Mouse (Mus musculus) MEL (cell line): ENCODE measurements around the gene Il17rc. TPM values are rescaled to one million over a fixed set of nuclear protein-coding genes. Genes with fewer than 3 reads are reported as not detected.
A peak's percentile ranks its signal among the peaks of the same experiment; 100 is the strongest.

Experiments
- DNase-seq: peaks from one replicate; pipeline ENCODE4 v3.0.0; 2011; ENCODE audit warnings: low read depth, low spot score
- H3K27ac ChIP-seq: 2 replicates; pipeline ENCODE4 v1.5.1; 2012; ENCODE audit warnings: low read depth, mild to moderate bottlenecking, control low read depth, low read length, moderate library complexity; ENCODE audit not compliant: control insufficient read depth
- H3K27me3 ChIP-seq, 2 experiments: fragments of 150-350 bp in 1 of 2; sonication (generic) in 1 of 2; 2 replicates each; pipeline ENCODE4 v1.6.1; 2012; ENCODE audit warnings: low read length in 2 of 2, mild to moderate bottlenecking in 2 of 2, improper control_type of control experiment in 1 of 2, moderate library complexity in 1 of 2; ENCODE audit not compliant: insufficient read depth in 2 of 2, control insufficient read depth in 1 of 2
- H3K36me3 ChIP-seq, 2 experiments: 2 replicates each; pipeline ENCODE4 v1.6.1; 2012 to 2014; ENCODE audit warnings: low read length in 2 of 2, improper control_type of control experiment in 1 of 2, inconsistent platforms in 1 of 2, mild to moderate bottlenecking in 1 of 2; ENCODE audit not compliant: insufficient read depth in 2 of 2, control insufficient read depth in 1 of 2
- H3K4me1 ChIP-seq, 2 experiments: fragments of 150-350 bp in 1 of 2; sonication (generic) in 1 of 2; 2 replicates each; pipeline ENCODE4 v1.6.1; 2012; ENCODE audit warnings: low read length in 2 of 2, improper control_type of control experiment in 1 of 2, mild to moderate bottlenecking in 1 of 2; ENCODE audit not compliant: insufficient read depth in 2 of 2, control insufficient read depth in 1 of 2
- H3K4me3 ChIP-seq, 2 experiments: fragments of 150-350 bp in 1 of 2; sonication (generic) in 1 of 2; 2 replicates each; pipeline ENCODE4 v1.5.1; 2012; ENCODE audit warnings: low read depth in 2 of 2, low read length in 2 of 2, mild to moderate bottlenecking in 2 of 2, moderate library complexity in 2 of 2, control low read depth in 1 of 2, improper control_type of control experiment in 1 of 2; ENCODE audit not compliant: control insufficient read depth in 1 of 2, insufficient read depth in 1 of 2
- H3K79me2 ChIP-seq: 2 replicates; pipeline ENCODE4 v1.6.1; 2012; ENCODE audit warnings: mild to moderate bottlenecking, low read length, moderate library complexity; ENCODE audit not compliant: control insufficient read depth, poor library complexity, insufficient read depth
- H3K9ac ChIP-seq: 2 replicates; pipeline ENCODE4 v1.6.1; 2012; ENCODE audit warnings: low read depth, mild to moderate bottlenecking, control low read depth, low read length, moderate library complexity; ENCODE audit not compliant: control insufficient read depth, poor library complexity, severe bottlenecking
- H3K9me3 ChIP-seq: fragments of 150-350 bp; sonication (generic); replicated peaks from 2 replicates; pipeline ENCODE4 v1.6.1; 2012; ENCODE audit warnings: mild to moderate bottlenecking, low read length, improper control_type of control experiment, moderate library complexity; ENCODE audit not compliant: insufficient read depth
- BHLHE40 ChIP-seq: IDR thresholded peaks from 2 replicates; pipeline ENCODE4 v1.6.1; 2012; ENCODE audit warnings: low read depth, mild to moderate bottlenecking, inconsistent platforms, low read length, improper control_type of control experiment, borderline replicate concordance
- CHD1 ChIP-seq: IDR thresholded peaks from 2 replicates; pipeline ENCODE4 v1.6.1; 2012; ENCODE audit warnings: low read depth, mild to moderate bottlenecking, inconsistent platforms, low read length, improper control_type of control experiment
- CHD2 ChIP-seq: IDR thresholded peaks from 2 replicates; pipeline ENCODE4 v1.6.1; 2011; ENCODE audit warnings: low read length, improper control_type of control experiment
- CTCF ChIP-seq, 3 experiments: IDR thresholded peaks in 2 of 3; conservative IDR thresholded peaks in 1 of 3; 2 replicates each; pipeline ENCODE4 v1.5.1; 2011 to 2012; ENCODE audit warnings: low read length in 3 of 3, low read depth in 2 of 3, mild to moderate bottlenecking in 2 of 3, improper control_type of control experiment in 1 of 3, inconsistent platforms in 1 of 3, mixed read lengths in 1 of 3, moderate library complexity in 1 of 3; ENCODE audit not compliant: control insufficient read depth in 1 of 3, insufficient read depth in 1 of 3, poor library complexity in 1 of 3, severe bottlenecking in 1 of 3
- E2F4 ChIP-seq: IDR thresholded peaks from 2 replicates; pipeline ENCODE4 v1.6.1; 2011; ENCODE audit warnings: low read depth, low read length, improper control_type of control experiment, borderline replicate concordance
- ELF1 ChIP-seq: IDR thresholded peaks from 2 replicates; pipeline ENCODE4 v1.6.1; 2014; ENCODE audit warnings: low read depth, mild to moderate bottlenecking, inconsistent platforms, low read length, improper control_type of control experiment, moderate library complexity
- EP300 ChIP-seq, 2 experiments: IDR thresholded peaks; 2 replicates each; pipeline ENCODE4 v1.6.1; 2011; ENCODE audit warnings: improper control_type of control experiment in 2 of 2, low read length in 2 of 2, low read depth in 1 of 2, mild to moderate bottlenecking in 1 of 2
- ETS1 ChIP-seq: IDR thresholded peaks from 2 replicates; pipeline ENCODE4 v1.6.1; 2012; ENCODE audit warnings: low read depth, mild to moderate bottlenecking, inconsistent platforms, low read length, improper control_type of control experiment, moderate library complexity
- GABPA ChIP-seq: IDR thresholded peaks from 2 replicates; pipeline ENCODE4 v1.6.1; 2012; ENCODE audit warnings: low read depth, mild to moderate bottlenecking, inconsistent platforms, low read length, improper control_type of control experiment, moderate library complexity
- GATA1 ChIP-seq: IDR thresholded peaks from 2 replicates; pipeline ENCODE4 v1.6.1; 2011; ENCODE audit warnings: low read depth, low read length, improper control_type of control experiment
- HCFC1 ChIP-seq: IDR thresholded peaks from 2 replicates; pipeline ENCODE4 v1.6.1; 2012; ENCODE audit warnings: low read depth, mild to moderate bottlenecking, inconsistent platforms, low read length, improper control_type of control experiment, moderate library complexity
- JUND ChIP-seq: IDR thresholded peaks from 2 replicates; pipeline ENCODE4 v1.6.1; 2011; ENCODE audit warnings: low read depth, mild to moderate bottlenecking, improper control_type of control experiment, low read length
- KAT2A ChIP-seq: conservative IDR thresholded peaks from 2 replicates; pipeline ENCODE4 v1.6.1; 2012; ENCODE audit warnings: low read depth, low read length, improper control_type of control experiment, inconsistent platforms
- MAFK ChIP-seq: IDR thresholded peaks from 2 replicates; pipeline ENCODE4 v1.6.1; 2011; ENCODE audit warnings: low read depth, mild to moderate bottlenecking, low read length, improper control_type of control experiment, borderline replicate concordance
- MAX ChIP-seq: IDR thresholded peaks from 2 replicates; pipeline ENCODE4 v1.6.1; 2011; ENCODE audit warnings: low read length, improper control_type of control experiment
- MAZ ChIP-seq: IDR thresholded peaks from 2 replicates; pipeline ENCODE4 v1.6.1; 2012; ENCODE audit warnings: low read depth, mild to moderate bottlenecking, inconsistent platforms, low read length, improper control_type of control experiment
- MEF2A ChIP-seq: IDR thresholded peaks from 2 replicates; pipeline ENCODE4 v1.6.1; 2014; ENCODE audit warnings: low read depth, mild to moderate bottlenecking, inconsistent platforms, low read length, improper control_type of control experiment; ENCODE audit not compliant: poor library complexity, insufficient replicate concordance, severe bottlenecking; ENCODE audit errors: extremely low read depth
- MXI1 ChIP-seq: IDR thresholded peaks from 2 replicates; pipeline ENCODE4 v1.6.1; 2011; ENCODE audit warnings: mild to moderate bottlenecking, low read depth, low read length, improper control_type of control experiment
- MYB ChIP-seq: IDR thresholded peaks from 2 replicates; pipeline ENCODE4 v1.6.1; 2011; ENCODE audit warnings: mild to moderate bottlenecking, low read depth, low read length, improper control_type of control experiment
- MYC ChIP-seq: IDR thresholded peaks from 2 replicates; pipeline ENCODE4 v1.6.1; 2011; ENCODE audit warnings: low read depth, mild to moderate bottlenecking, low read length, improper control_type of control experiment, moderate library complexity
- NELFE ChIP-seq: IDR thresholded peaks from 2 replicates; pipeline ENCODE4 v1.6.1; 2011; ENCODE audit warnings: low read depth, low read length, improper control_type of control experiment
- NRF1 ChIP-seq: IDR thresholded peaks from 2 replicates; pipeline ENCODE4 v1.6.1; 2014; ENCODE audit warnings: low read depth, mild to moderate bottlenecking, inconsistent platforms, low read length, improper control_type of control experiment, moderate library complexity; ENCODE audit not compliant: poor library complexity, insufficient read depth, severe bottlenecking
- POLR2A ChIP-seq, 2 experiments: IDR thresholded peaks; 2 replicates each; pipeline ENCODE4 v1.6.1; 2011 to 2012; ENCODE audit warnings: low read length in 2 of 2, mild to moderate bottlenecking in 2 of 2, control low read depth in 1 of 2, improper control_type of control experiment in 1 of 2, low read depth in 1 of 2, moderate library complexity in 1 of 2; ENCODE audit not compliant: control insufficient read depth in 1 of 2, insufficient read depth in 1 of 2, poor library complexity in 1 of 2
- POLR2AphosphoS2 ChIP-seq: IDR thresholded peaks from 2 replicates; pipeline ENCODE4 v1.6.1; 2011; ENCODE audit warnings: low read length, improper control_type of control experiment
- POLR2AphosphoS5 ChIP-seq: IDR thresholded peaks from 2 replicates; pipeline ENCODE4 v1.6.1; 2012; ENCODE audit warnings: low read depth, borderline replicate concordance, mild to moderate bottlenecking, inconsistent platforms, low read length, moderate library complexity, mixed read lengths
- RAD21 ChIP-seq: IDR thresholded peaks from 2 replicates; pipeline ENCODE4 v1.6.1; 2011; ENCODE audit warnings: mild to moderate bottlenecking, low read depth, low read length, improper control_type of control experiment
- SIN3A ChIP-seq: IDR thresholded peaks from 2 replicates; pipeline ENCODE4 v1.6.1; 2012; ENCODE audit warnings: low read length, improper control_type of control experiment, inconsistent platforms
- SMC3 ChIP-seq: IDR thresholded peaks from 2 replicates; pipeline ENCODE4 v1.6.1; 2011; ENCODE audit warnings: low read depth, low read length, improper control_type of control experiment
- TAL1 ChIP-seq: IDR thresholded peaks from 2 replicates; pipeline ENCODE4 v1.6.1; 2012; ENCODE audit warnings: mild to moderate bottlenecking, inconsistent platforms, low read length, moderate library complexity, mixed read lengths
- TBP ChIP-seq: IDR thresholded peaks from 2 replicates; pipeline ENCODE4 v1.8.0; 2011; ENCODE audit warnings: low read depth, low read length, improper control_type of control experiment
- TCF12 ChIP-seq: IDR thresholded peaks from 2 replicates; pipeline ENCODE4 v1.6.1; 2014; ENCODE audit warnings: low read depth, mild to moderate bottlenecking, inconsistent platforms, low read length, improper control_type of control experiment, moderate library complexity
- UBTF ChIP-seq: IDR thresholded peaks from 2 replicates; pipeline ENCODE4 v1.6.1; 2012; ENCODE audit warnings: low read depth, mild to moderate bottlenecking, inconsistent platforms, low read length, improper control_type of control experiment, moderate library complexity, borderline replicate concordance; ENCODE audit not compliant: insufficient read depth
- USF1 ChIP-seq: IDR thresholded peaks from 2 replicates; pipeline ENCODE4 v1.6.1; 2014; ENCODE audit warnings: low read depth, mild to moderate bottlenecking, inconsistent platforms, low read length, improper control_type of control experiment, moderate library complexity
- USF2 ChIP-seq, 2 experiments: IDR thresholded peaks; 2 replicates each; pipeline ENCODE4 v1.6.1; 2011 to 2012; ENCODE audit warnings: improper control_type of control experiment in 2 of 2, low read length in 2 of 2, borderline replicate concordance in 1 of 2, inconsistent platforms in 1 of 2, low read depth in 1 of 2, mild to moderate bottlenecking in 1 of 2; ENCODE audit not compliant: insufficient read depth in 1 of 2
- ZC3H11A ChIP-seq: IDR thresholded peaks from 2 replicates; pipeline ENCODE4 v1.6.1; 2012; ENCODE audit warnings: low read depth, mild to moderate bottlenecking, inconsistent platforms, low read length, improper control_type of control experiment
- ZKSCAN1 ChIP-seq: IDR thresholded peaks from 2 replicates; pipeline ENCODE4 v1.6.1; 2012; ENCODE audit warnings: low read depth, mild to moderate bottlenecking, inconsistent platforms, low read length, improper control_type of control experiment, moderate library complexity
- ZNF384 ChIP-seq: IDR thresholded peaks from 2 replicates; pipeline ENCODE4 v1.6.1; 2012; ENCODE audit warnings: low read depth, mild to moderate bottlenecking, inconsistent platforms, low read length, improper control_type of control experiment
- polyA plus RNA-seq, 2 experiments: library from polyadenylated mRNA; stranded (reverse) in 1 of 2; unstranded in 1 of 2; fragments of >175 nt in 1 of 2; fragments of >200 nt in 1 of 2; gene quantifications; 2 replicates each; pipeline versions ENCODE4 v1.2.1 to v1.2.4; 2012; ENCODE audit warnings: low replicate concordance in 2 of 2, low read depth in 1 of 2; ENCODE audit not compliant: insufficient read length in 2 of 2, insufficient read depth in 1 of 2, missing spikeins in 1 of 2
- total RNA-seq: library from RNA; depleted of rRNA; stranded (reverse); fragments of 300-350 nt; gene quantifications from 2 replicates; pipeline ENCODE4 v1.2.3, GENCODE M21; 2012

Gene Il17rc
- total and polyA plus RNA-seq, 3 experiments: 1.2 to 1.8 TPM; not detected in 1

- Histone ChIP-seq H3K4me3 (no peak overlapping the region), H3K36me3 (peaks cover 5 to 13% of the 10 kb centered on the region in 2 experiments), H3K27ac (no peak overlapping the region), H3K9me3 (no peaks in the 10 kb centered on the region), H3K79me2 (peaks cover 18% of the 10 kb centered on the region), H3K4me1 (peaks cover 4 to 16% of the 10 kb centered on the region in 2 experiments), H3K27me3 (no peaks in the 10 kb centered on the region; a peak in 1 of 4 replicates), H3K9ac (no peak overlapping the region)
- DNase-seq: peak; percentile 94
- TF ChIP-seq ETS1 (no peak), SIN3A (peak; percentile 48; the same call in 1 of the 2 replicates), MAZ (no peak), NRF1 (peak; percentile 12; the same call in 1 of the 2 replicates), GATA1 (no peak), POLR2AphosphoS5 (no peak), TAL1 (no peak), ELF1 (no peak), HCFC1 (peak; percentile 51), MEF2A (no peak), USF2 (IDR thresholded peaks at IDR 0.05; ENCODE audit: borderline replicate concordance in 1 of 2, insufficient read depth in 1 of 2, low read depth in 1 of 2, low read length in 2 of 2) (no peak), GABPA (no peak), MXI1 (no peak), POLR2A (IDR thresholded peaks at IDR 0.05; ENCODE audit: control insufficient read depth in 1 of 2, insufficient read depth in 1 of 2, low read depth in 1 of 2, low read length in 2 of 2, poor library complexity in 1 of 2) (0 out of 4 replicates have a peak, but pooled peaks of 1 of the 2 experiments have one; percentile 23), ZNF384 (0 out of 2 replicates have a peak, but pooled peaks have one; percentile 44), ZKSCAN1 (no peak), KAT2A (no peak), TBP (peak; percentile 46; the same call in 1 of the 2 replicates), UBTF (no peak), E2F4 (no peak), TCF12 (no peak), JUND (no peak), MYB (no peak), MAFK (no peak), POLR2AphosphoS2 (no peak), CHD2 (no peak), USF1 (no peak), SMC3 (peak; percentile 85), ZC3H11A (peak; percentile 92), EP300 (IDR thresholded peaks at IDR 0.05; ENCODE audit: low read depth in 1 of 2, low read length in 2 of 2) (no peak), NELFE (no peak), RAD21 (peak; percentile 98), CHD1 (no peak), BHLHE40 (peak; percentile 45; the same call in 1 of the 2 replicates), MAX (no peak), CTCF (IDR thresholded peaks at IDR 0.05 in 2 of 3, conservative IDR thresholded peaks at IDR 0.05 in 1 of 3; ENCODE audit: control insufficient read depth in 1 of 3, insufficient read depth in 1 of 3, low read depth in 2 of 3, low read length in 3 of 3, poor library complexity in 1 of 3, severe bottlenecking in 1 of 3) (peak; percentile 77 to 95 (median 89)), MYC (0 out of 2 replicates have a peak, but pooled peaks have one; percentile 34)
Observed at GRCm38 (mm10) chr6:113441147-113441680, 30.0 kb upstream of the Il17rc start.
